Mouse (Mus musculus) embryonic facial prominence, embryonic 14.5 days (tissue): Measurements from ENCODE around the gene Elmod3. TPM values are rescaled to one million over a fixed set of nuclear protein-coding genes. Genes with fewer than 3 reads are reported as not detected.

Experiments
- ATAC-seq: fragments of 200-750 bp; cut with Nextera tagmentation; 2 replicates; pipeline ENCODE4 v1.8.0; 2017; ENCODE audit warnings: low read depth, moderate number of reproducible peaks, moderate TSS enrichment
- DNase-seq: peaks from one replicate; pipeline ENCODE4 v3.0.0-alpha.2; 2015; ENCODE audit warnings: low spot score
- H3K27ac ChIP-seq: fragments of 300-500 bp; sonication (generic); replicated peaks from 2 replicates; pipeline ENCODE4 v1.5.1; 2014; ENCODE audit warnings: low read depth, mild to moderate bottlenecking, low read length, moderate library complexity
- H3K27me3 ChIP-seq: fragments of 300-500 bp; sonication (generic); replicated peaks from 2 replicates; pipeline ENCODE4 v1.6.1; 2014; ENCODE audit warnings: low read length; ENCODE audit not compliant: control insufficient read depth, insufficient read depth
- H3K36me3 ChIP-seq: fragments of 300-500 bp; sonication (generic); 2 replicates; pipeline ENCODE4 v1.6.1; 2014; ENCODE audit warnings: low read length, mixed read lengths; ENCODE audit not compliant: control insufficient read depth, insufficient read depth
- H3K4me1 ChIP-seq: fragments of 300-500 bp; sonication (generic); 2 replicates; pipeline ENCODE4 v1.6.1; 2014; ENCODE audit warnings: antibody characterized with exemption, low read length; ENCODE audit not compliant: control insufficient read depth, insufficient read depth
- H3K4me2 ChIP-seq: fragments of 300-500 bp; sonication (generic); 2 replicates; pipeline ENCODE4 v1.6.1; 2014; ENCODE audit warnings: low read depth, mild to moderate bottlenecking, low read length, moderate library complexity, mixed read lengths
- H3K4me3 ChIP-seq: fragments of 300-500 bp; sonication (generic); 2 replicates; pipeline ENCODE4 v1.5.1; 2014; ENCODE audit warnings: low read depth, mild to moderate bottlenecking, low read length
- H3K9ac ChIP-seq: fragments of 300-500 bp; sonication (generic); 2 replicates; pipeline ENCODE4 v1.6.1; 2014; ENCODE audit warnings: low read depth, mild to moderate bottlenecking, low read length, moderate library complexity, mixed read lengths
- H3K9me3 ChIP-seq: fragments of 300-500 bp; sonication (generic); 2 replicates; pipeline ENCODE4 v1.6.1; 2016; ENCODE audit warnings: low read length; ENCODE audit not compliant: control insufficient read depth
- WGBS: fragments of 180-500 bp; shearing (Covaris S2); extraction: QIAGEN DNeasy Blood & Tissue Kit; methylation state at CpG from one replicate; pipeline ENCODE4 v1.1.7; 2014; 5-methylcytosine and 5-hydroxymethylcytosine counted together
- polyA plus RNA-seq: library from polyadenylated mRNA; unstranded; fragments of >200 nt; fragmentation: Nextera tagmentation; extraction: Ambion mirVana; gene quantifications from 2 replicates; pipeline ENCODE4 v1.2.1, GENCODE M21; 2014

The Elmod3 gene
- 18.7 and 18.8 TPM in 2 replicates for polyA plus RNA-seq

- no peaks in the 10 kb centered on the region for H3K9me3 ChIP-seq
- peak within 1 kb of the TSS; percentile 73 for H3K9ac ChIP-seq
- H3K4me2 ChIP-seq, result peak within 1 kb of the TSS; percentile 64
- peaks cover 12% of the 10 kb centered on the region for H3K4me1 ChIP-seq
- ATAC-seq (peak; percentile 94), DNase-seq (peak; percentile 99)
- no peaks in the 10 kb centered on the region for H3K36me3 ChIP-seq
- H3K27ac ChIP-seq, result peak within 1 kb of the TSS; percentile 81
- peak within 1 kb of the TSS; percentile 64 for H3K4me3 ChIP-seq
- H3K27me3 ChIP-seq, result no peaks in the 10 kb centered on the region
- under 1% methylated on average over 38 of the region's 38 CpGs for WGBS
These were observed at the start of gene Elmod3, which contains the start of gene Retsat for GRCm38 (mm10) chr6:72597956-72598753. Gene Elmod3 (minus strand): TSS chr6:72598413. Gene Retsat (plus strand): TSS chr6:72598475.

- DNase-seq (peak; percentile 85), ATAC-seq (peak; percentile 47)
- Histone ChIP-seq H3K36me3 (peaks cover 9% of the 10 kb centered on the region), H3K27ac (no peak overlapping the region; the same call in none of the 2 replicates), H3K27me3 (no peaks in the 10 kb centered on the region), H3K4me2 (no peak overlapping the region), H3K4me1 (peaks cover 13% of the 10 kb centered on the region), H3K9ac (no peak overlapping the region), H3K9me3 (no peaks in the 10 kb centered on the region), H3K4me3 (no peak overlapping the region)
- 47% methylated on average over 10 of the region's 10 CpGs for WGBS
These were observed 49.2 kb upstream of the Elmod3 start for GRCm38 (mm10) chr6:72647383-72647820.

DNA sequence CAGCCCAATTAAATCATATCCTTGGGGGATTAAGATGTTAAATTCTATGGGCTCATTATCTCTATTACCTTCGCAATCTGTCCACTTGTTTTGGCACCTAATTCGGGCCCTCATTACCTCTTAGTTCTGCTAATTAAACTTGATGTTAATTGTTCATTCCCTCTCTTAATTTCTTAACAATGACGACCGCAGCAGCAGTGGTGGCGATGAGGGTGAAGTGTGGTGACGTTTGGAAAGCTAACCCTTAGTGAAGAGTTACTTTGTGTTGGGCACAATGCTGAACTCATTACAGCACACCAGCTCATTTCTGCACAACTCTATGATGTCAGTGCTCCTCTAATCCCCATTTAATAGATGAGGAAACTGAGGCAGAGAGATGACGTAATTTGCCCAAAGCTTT, 47.2 kb upstream of the Elmod3 start:
- Histone ChIP-seq H3K4me3 (no peak overlapping the region), H3K9me3 (no peaks in the 10 kb centered on the region), H3K27me3 (no peaks in the 10 kb centered on the region), H3K27ac (no peak overlapping the region), H3K4me1 (peaks cover 5% of the 10 kb centered on the region), H3K9ac (no peak overlapping the region), H3K4me2 (no peak overlapping the region), H3K36me3 (peaks cover 9% of the 10 kb centered on the region)
- 74% methylated on average over 7 of the region's 7 CpGs for WGBS
- DNase-seq, result no peak
- ATAC-seq, result no peak

DNA sequence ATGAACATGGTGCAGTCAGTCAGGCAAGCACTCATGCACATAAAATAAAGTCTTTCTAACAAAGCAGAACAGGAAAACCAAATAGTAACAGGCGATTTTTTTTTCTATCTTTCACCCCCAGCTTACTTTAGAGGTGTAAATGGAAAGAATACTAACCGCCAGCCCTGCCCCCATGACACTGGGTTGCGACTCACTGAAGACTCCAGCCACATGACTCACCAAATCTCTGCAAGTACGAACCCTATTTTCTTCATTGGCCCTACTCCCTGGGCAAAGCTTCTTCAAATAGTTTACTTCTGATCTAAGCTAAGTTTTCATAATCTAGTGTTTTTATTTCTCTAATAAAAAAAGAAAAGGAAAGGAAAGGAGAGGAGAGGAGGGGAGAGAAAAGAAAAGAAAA, 46.4 kb upstream of the Elmod3 start:
- Histone ChIP-seq H3K4me2 (no peak overlapping the region), H3K4me1 (peaks cover 2% of the 10 kb centered on the region; the same call in 1 of the 2 replicates), H3K27me3 (no peaks in the 10 kb centered on the region), H3K36me3 (peaks cover 9% of the 10 kb centered on the region), H3K27ac (no peak overlapping the region), H3K9ac (no peak overlapping the region), H3K4me3 (no peak overlapping the region), H3K9me3 (no peaks in the 10 kb centered on the region)
- no peak for ATAC-seq
- 79% methylated on average over 4 of the region's 4 CpGs for WGBS
- DNase-seq, result no peak

DNA sequence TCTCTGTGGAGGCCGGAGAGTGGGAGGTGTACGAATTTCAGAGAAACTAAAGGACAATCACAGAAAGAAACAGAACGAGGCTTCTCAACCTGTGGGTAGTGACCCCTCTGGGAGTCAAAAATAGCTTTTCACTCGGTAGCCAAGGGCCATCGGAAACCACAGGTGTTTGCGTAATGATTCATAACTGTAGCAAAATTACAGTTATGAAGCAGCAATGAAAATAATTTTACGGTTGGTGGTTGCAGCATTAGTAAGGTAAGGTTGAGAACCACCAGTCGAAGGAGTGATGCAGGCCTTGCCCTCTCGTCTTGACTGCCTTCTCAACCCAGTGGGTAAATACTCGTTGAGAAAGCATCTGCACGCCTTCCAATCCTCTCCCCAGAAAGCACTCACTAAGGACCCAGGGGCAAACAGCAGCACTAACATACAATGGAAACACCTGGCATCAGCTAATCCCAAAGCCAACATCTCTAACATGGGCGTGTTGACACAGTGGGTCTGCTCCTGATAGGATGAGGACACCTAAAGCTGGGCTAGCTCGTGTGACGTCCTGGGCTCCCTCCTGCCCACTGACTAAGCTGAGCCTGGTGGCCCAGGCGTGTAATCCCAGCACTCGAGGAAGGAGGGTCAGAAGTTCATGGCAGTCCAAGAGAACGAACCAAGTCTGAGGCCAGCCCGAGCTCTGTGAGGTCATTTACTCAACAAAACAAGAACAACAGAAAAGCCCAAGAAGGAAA, 43.2 kb upstream of the Elmod3 start:
- no peak overlapping the region for H3K4me2 ChIP-seq
- H3K9ac ChIP-seq, result no peak overlapping the region
- 80% methylated on average over 18 of the region's 18 CpGs for WGBS
- H3K4me3 ChIP-seq, result no peak overlapping the region
- peaks cover under 1% of the 10 kb centered on the region; the same call in 1 of the 2 replicates for H3K36me3 ChIP-seq
- no peak overlapping the region for H3K27ac ChIP-seq
- ATAC-seq, result no peak
- DNase-seq, result no peak
- peaks cover 3% of the 10 kb centered on the region; the same call in 1 of the 2 replicates for H3K4me1 ChIP-seq
- no peaks in the 10 kb centered on the region for H3K27me3 ChIP-seq
- no peaks in the 10 kb centered on the region for H3K9me3 ChIP-seq

DNA sequence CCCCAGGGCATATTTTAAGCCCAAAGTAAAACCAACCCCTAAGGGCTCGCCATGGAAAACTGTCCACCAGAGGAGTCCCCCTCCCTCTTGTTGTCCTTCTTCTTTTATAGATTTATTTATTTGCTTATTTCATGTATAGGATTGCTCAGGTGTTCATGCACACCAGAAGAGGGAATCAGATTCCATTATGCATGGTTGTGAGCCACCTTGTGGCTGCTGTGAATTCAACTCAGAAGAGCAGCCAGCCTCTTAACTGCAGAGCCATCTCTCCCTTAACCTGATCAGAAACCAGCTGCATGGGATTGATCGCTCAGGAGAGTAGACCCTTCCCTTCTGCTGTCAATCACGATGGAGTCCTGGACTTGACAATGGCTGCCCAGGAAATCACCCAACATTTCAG, 38.7 kb upstream of the Elmod3 start:
- H3K36me3 ChIP-seq, result peaks cover 20% of the 10 kb centered on the region
- H3K27me3 ChIP-seq, result no peaks in the 10 kb centered on the region
- no peak for DNase-seq
- 78% methylated on average over 3 of the region's 3 CpGs for WGBS
- no peak overlapping the region for H3K4me3 ChIP-seq
- H3K27ac ChIP-seq, result no peak overlapping the region
- H3K4me2 ChIP-seq, result no peak overlapping the region
- H3K9me3 ChIP-seq, result no peaks in the 10 kb centered on the region
- no peak for ATAC-seq
- H3K4me1 ChIP-seq, result peaks cover 3% of the 10 kb centered on the region; the same call in 1 of the 2 replicates
- H3K9ac ChIP-seq, result no peak overlapping the region

DNA sequence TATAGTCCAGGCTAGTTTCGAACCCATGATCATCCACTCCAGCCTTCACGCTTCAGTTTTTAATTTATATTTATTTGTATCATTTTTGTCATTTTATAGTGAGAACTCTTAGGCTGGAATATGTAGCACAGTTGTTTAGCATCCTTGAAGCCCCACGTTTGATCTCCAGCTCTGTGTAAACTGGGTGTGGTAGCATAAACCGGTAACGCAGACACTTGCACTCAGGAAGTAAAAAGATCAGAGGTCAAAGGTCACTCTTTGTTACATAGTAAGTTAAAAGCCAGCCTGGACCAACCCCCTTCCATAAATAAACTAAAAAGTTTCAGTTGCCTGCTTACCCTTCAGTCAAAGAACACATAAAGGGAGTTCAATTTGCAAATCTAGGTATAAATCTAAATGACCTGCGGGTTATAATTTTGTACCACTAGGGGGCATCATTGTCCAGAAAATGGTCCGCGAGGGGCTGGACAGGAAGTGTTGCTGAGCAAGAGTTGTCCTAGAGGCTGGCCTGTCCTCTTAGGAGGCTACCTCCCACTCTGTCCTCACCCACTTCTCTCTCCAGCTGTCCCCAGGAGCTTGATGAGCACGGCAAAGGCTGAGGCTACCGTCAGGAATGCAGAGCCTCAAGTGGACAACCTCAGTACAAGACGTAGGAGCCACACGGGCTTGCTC, 37.7 kb upstream of the Elmod3 start:
- ATAC-seq, result peak; percentile 77
- no peak overlapping the region for H3K27ac ChIP-seq
- no peak overlapping the region for H3K9ac ChIP-seq
- no peak overlapping the region for H3K4me2 ChIP-seq
- H3K36me3 ChIP-seq, result peaks cover 30% of the 10 kb centered on the region
- no peaks in the 10 kb centered on the region for H3K9me3 ChIP-seq
- peak; percentile 77 for DNase-seq
- H3K4me1 ChIP-seq, result peaks cover 3% of the 10 kb centered on the region; the same call in 1 of the 2 replicates
- H3K27me3 ChIP-seq, result no peaks in the 10 kb centered on the region
- 46% methylated on average over 12 of the region's 12 CpGs for WGBS
- no peak overlapping the region for H3K4me3 ChIP-seq

DNA sequence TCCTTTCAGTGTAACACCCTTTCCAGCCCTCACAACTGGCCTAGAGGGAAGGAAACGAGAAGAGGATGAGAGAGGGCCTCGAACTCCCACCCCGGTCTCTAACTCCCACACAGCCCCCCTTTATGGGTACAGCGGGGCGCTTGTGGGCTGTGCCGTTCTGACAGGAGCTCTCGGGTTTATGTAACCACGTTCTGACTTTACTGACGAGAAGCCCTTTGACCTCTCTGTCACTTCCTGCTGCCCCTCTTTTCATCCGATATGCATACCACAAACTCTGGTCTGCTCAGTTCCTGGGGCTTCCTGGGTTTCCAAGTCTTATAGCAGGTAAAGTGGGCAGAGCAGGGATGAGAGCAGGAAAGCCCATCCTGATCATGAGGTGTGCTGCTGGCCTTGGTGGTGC, 36.1 kb upstream of the Elmod3 start:
- Histone ChIP-seq H3K4me2 (no peak overlapping the region), H3K9me3 (no peaks in the 10 kb centered on the region), H3K4me3 (no peak overlapping the region), H3K36me3 (peaks cover 46% of the 10 kb centered on the region), H3K27ac (no peak overlapping the region), H3K27me3 (no peaks in the 10 kb centered on the region), H3K9ac (no peak overlapping the region), H3K4me1 (peaks cover 3% of the 10 kb centered on the region; the same call in 1 of the 2 replicates)
- ATAC-seq, result no peak
- WGBS, result 56% methylated on average over 10 of the region's 10 CpGs
- no peak for DNase-seq
